22 mouse cellular contexts compared by ENCODE assay signal in the genomic region with DNA sequence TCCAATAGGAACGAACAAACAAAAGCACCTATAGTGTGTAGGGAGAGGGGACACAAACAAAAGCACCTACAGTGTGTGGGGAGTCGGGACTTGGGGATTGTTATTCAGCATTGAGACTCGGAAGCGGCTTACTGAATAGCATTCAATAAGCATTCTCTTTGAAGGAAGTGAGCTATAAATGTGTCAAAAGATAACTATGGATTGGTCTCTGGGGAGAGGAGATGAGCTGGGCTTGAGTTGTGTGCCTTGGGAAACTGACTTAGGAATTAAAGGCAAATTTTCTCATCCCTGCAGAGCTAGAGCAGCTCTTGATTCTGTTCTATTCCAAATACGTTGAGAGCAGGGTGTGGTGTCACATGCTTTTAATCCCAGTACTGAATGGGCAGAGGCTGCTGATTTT. TPM values are rescaled to one million over a fixed set of nuclear protein-coding genes. Genes with fewer than 3 reads are reported as not detected.
"Had no signal": no experiment of that assay in that cellular context is flagged by ENCODE, and none has a peak within 500 bp of the region (broad histone marks: within the 10 kb centered on the region; RNA-seq: fewer than 3 reads in every experiment).

No protein-coding gene starts in this region.

- DNase-seq: forebrain, postnatal 0 days; gastrocnemius, postnatal 10 days; gastrocnemius, postnatal 25 days; heart, adult 18-20 months; heart, postnatal 14 days; heart, postnatal 36 days; layer of hippocampus, adult 9-11 months; layer of hippocampus, postnatal 36 days; left cerebral cortex, postnatal 4 days; lung, adult 18-20 months had no signal

- H3K36me3 ChIP-seq: heart, embryonic 13.5 days; heart, embryonic 15.5 days; hindbrain, embryonic 13.5 days; hindbrain, embryonic 15.5 days; limb, embryonic 13.5 days; limb, embryonic 15.5 days; liver, embryonic 12.5 days had no signal

- H3K27me3 ChIP-seq: heart, embryonic 13.5 days; heart, embryonic 15.5 days; hindbrain, embryonic 13.5 days; hindbrain, embryonic 15.5 days; limb, embryonic 13.5 days; limb, embryonic 15.5 days; liver, embryonic 12.5 days had no signal

- H3K9me3 ChIP-seq: heart, embryonic 13.5 days; heart, embryonic 15.5 days; hindbrain, embryonic 13.5 days; hindbrain, embryonic 15.5 days; limb, embryonic 13.5 days; limb, embryonic 15.5 days; liver, embryonic 12.5 days had no signal

- H3K27ac ChIP-seq: heart, embryonic 13.5 days; heart, embryonic 15.5 days; hindbrain, embryonic 13.5 days; hindbrain, embryonic 15.5 days; hindbrain, postnatal 0 days; limb, embryonic 13.5 days; limb, embryonic 15.5 days; liver, embryonic 12.5 days; liver, embryonic 14.5 days had no signal

- H3K4me1 ChIP-seq: heart, embryonic 13.5 days; heart, embryonic 15.5 days; hindbrain, embryonic 15.5 days; liver, embryonic 12.5 days had no signal

- H3K9ac ChIP-seq: forebrain, postnatal 0 days; heart, embryonic 13.5 days; heart, embryonic 15.5 days; hindbrain, embryonic 13.5 days; hindbrain, embryonic 15.5 days; limb, embryonic 13.5 days; limb, embryonic 15.5 days; liver, embryonic 12.5 days; liver, embryonic 14.5 days had no signal

- H3K4me3 ChIP-seq: heart, embryonic 13.5 days; heart, embryonic 15.5 days; hindbrain, embryonic 13.5 days; hindbrain, embryonic 15.5 days; limb, embryonic 13.5 days; limb, embryonic 15.5 days; liver, embryonic 12.5 days had no signal

- H3K4me2 ChIP-seq: heart, embryonic 11.5 days; heart, embryonic 13.5 days; heart, embryonic 15.5 days; hindbrain, embryonic 13.5 days; hindbrain, embryonic 15.5 days; limb, embryonic 13.5 days; limb, embryonic 15.5 days; liver, embryonic 12.5 days had no signal

- ATAC-seq: forebrain, postnatal 0 days; hindbrain, postnatal 0 days; intestine, embryonic 16.5 days; liver, embryonic 12.5 days had no signal

RNA-seq across cellular contexts. Expression of gene Tmem100, which starts 54.0 kb away (rescaled TPM):
- polyA plus RNA-seq: liver, adult 2 months had no signal
